Mouse (Mus musculus): Measurements from ENCODE around the gene Rabl3.

The Rabl3 gene

DNA sequence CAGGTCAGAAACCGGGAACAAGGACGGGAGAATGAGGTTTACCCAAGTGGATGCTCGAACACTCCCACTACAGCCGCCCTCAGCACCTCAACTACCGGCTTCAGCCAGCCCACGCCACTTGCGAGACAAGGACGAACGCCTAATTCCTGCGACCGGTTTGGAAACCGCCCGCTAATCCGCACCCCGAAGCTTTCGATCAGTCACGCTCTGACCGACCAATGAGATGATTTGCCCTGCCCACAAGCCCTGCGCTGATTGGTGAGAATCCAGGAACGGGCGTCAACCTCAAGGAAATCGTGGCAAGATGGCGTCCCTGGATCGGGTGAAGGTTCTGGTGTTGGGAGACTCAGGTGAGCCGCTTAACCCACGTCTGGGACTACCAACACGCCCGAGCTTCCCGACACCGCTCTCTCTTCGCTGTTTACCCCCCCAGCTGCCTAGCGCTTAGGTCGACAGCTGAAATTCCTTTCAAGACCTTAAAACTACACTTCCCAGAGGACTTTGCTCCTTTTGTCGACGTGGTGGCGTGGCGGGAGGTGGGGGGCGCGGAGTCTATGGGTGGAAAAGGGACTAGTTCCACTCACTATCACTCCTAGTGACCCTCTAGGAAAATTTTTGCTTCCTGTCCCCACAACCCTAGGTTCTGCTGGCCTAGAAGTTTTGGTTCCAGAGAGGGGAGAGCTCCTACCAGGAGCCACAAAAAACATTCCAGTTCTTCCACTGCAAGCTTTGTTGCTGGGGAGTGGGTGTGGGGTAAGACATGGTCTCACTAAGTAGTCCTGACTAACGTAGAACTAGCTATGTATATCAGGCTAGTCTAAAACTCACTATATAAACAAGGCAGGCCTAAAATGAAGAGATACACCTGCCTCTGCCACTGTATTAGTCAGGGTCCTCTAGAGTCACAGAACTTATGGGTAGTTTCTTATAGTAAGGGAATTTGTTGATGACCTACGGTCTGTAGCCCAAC, at the start of gene Rabl3, which contains the start of gene Gtf2e1:
Rabl3 (plus strand) TSS at position 275 of the 970 bp plus-strand sequence.
Gtf2e1 (minus strand) TSS at position 179 of the 970 bp plus-strand sequence.
- DNase-seq, result peak; percentile 98

GRCm38 (mm10) chr16:37495017-37495416, 44.7 kb upstream of the Rabl3 start:
- no peak for DNase-seq

DNA sequence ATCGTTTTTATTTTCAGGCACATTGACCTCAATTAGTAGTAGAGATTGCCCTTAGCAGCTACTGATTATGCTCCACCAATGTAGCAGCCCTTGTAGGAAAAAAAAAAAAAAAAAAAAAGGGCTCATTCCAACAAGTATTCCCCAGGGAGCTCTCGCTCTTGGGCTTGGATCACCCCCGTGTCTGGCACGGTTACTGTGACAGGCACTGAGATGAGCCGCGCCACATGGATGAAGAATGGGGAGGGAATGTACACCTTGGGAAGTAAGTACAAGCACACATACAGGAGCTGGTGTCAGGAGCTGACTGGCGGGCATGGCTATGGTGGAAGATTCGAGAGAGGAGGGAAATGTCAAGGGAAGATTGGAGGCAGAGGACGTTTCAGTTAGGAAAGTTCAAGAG, 41.1 kb upstream of the Rabl3 start:
- DNase-seq, result no peak

DNA sequence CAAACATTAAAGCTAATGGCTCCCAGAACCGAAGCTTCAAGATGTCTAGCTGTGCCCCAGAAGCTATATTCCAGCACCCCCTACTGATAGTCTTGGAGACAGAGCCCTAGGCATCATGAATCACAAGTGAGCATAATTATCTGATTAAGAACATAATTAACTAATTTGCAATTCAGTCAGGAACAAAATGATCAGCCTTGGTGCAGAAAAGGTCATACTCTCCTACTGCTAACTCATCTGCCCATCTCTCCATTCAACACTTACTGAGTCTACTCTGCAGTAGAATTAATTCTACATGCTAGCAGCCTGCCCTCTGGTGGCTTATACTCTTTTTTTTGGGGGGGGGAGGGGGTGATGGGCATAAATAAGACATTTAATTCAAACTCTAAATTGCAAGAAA, 35.2 kb upstream of the Rabl3 start:
- no peak for DNase-seq

DNA sequence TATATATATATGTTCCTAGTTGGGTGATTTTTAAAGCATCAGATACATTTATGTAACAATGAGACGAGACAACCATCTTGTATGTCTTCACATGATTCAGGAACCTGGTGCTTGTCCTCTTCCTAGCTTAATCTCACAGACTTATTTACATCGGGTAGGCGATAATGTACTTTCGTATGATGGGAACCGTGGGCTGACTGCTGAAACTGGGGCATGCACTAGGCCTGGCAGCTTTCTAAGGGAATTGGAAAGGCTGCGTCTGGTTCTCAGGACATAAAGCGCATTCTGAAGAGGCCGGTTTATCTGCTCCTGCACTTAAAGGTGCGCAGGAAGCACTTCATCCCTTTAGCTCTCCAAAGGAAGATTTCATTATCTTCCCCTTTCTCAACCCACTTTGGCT, 32.9 kb upstream of the Rabl3 start:
- no peak for DNase-seq

GRCm38 (mm10) chr16:37511489-37511888, 28.2 kb upstream of the Rabl3 start:
- DNase-seq, result no peak

- DNase-seq, result no peak
Measured at GRCm38 (mm10) chr16:37514644-37515043, 25.0 kb upstream of the Rabl3 start.

- no peak for DNase-seq
Measured at GRCm38 (mm10) chr16:37516376-37516993, 23.2 kb upstream of the Rabl3 start.

GRCm38 (mm10) chr16:37517596-37518211, 22.0 kb upstream of the Rabl3 start:
- DNase-seq, result no peak

- no peak for DNase-seq
Measured at GRCm38 (mm10) chr16:37518662-37519061, 21.0 kb upstream of the Rabl3 start.

DNA sequence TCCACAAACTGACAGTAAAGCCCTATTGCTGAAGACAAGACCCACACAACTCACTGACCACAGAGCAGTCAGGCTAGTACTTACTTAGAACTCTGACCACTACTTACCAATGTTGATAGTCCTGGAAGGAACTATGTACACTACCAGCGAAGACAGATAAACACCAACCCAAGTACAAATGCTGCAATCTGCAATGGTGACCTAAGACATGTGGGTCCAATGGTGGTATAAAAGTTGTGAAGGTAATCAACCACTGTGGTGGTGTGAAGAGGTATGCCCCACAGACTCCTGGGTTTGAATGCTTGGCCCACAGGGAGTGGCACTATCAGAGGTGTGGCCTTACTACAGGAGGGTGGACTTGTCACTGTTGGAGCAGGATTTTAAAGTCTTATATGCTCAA, 20.0 kb upstream of the Rabl3 start:
- DNase-seq, result no peak

- DNase-seq, result no peak
Measured at GRCm38 (mm10) chr16:37520190-37521040, 19.3 kb upstream of the Rabl3 start.

DNA sequence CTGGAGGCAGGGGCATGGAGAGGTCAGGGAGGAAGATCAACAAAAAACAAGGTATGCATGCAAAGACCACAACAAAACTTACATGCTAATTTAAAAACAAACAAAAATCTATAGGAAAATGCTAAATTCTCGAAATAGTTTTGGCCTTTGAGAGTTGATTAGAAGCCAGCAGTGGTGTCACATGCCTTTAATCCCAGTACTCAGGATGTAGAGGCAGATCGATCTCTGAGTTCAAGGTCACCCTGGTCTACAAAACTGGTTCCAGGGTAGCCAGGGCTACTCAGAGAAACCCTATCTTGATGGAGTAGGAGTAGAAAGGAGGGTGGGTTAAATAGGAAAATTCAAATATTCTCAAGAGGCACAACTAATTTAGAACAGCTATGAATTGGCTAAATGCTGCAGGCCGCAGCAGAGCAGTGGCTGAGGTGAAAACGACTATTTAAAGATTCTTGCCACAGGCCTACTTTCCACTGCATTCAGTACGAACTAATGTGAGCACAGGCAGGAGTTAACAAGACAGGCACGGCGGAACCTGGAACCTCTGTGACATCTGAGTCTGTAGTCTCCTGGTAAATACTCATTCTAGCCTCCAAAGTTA, 17.5 kb upstream of the Rabl3 start:
- DNase-seq, result no peak

GRCm38 (mm10) chr16:37525121-37525520, 14.6 kb upstream of the Rabl3 start:
- no peak for DNase-seq

DNA sequence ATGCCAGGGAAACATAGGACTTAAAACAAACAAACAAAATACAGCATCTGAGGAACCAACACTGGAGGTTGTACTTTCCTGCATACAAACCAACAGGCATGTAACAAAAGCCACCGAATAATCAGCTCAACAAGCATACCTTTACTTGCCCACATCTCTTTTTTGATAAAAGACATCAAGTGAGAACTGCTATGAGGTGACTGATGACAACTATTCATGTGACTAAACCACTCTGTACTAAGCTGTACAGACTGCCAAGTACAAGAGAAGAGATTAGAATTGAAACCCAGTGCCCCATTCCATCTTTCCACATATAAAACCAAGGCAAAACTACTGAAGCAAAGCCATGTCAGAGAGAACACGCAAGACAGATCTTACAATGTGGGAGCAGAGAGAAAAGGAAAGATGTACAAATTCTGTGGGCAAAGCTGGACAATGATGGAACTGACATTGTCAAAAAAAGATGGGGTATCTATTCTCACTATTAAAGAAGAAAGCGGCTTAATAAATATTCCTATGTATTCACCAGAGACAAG, 12.9 kb upstream of the Rabl3 start:
- DNase-seq, result no peak

DNA sequence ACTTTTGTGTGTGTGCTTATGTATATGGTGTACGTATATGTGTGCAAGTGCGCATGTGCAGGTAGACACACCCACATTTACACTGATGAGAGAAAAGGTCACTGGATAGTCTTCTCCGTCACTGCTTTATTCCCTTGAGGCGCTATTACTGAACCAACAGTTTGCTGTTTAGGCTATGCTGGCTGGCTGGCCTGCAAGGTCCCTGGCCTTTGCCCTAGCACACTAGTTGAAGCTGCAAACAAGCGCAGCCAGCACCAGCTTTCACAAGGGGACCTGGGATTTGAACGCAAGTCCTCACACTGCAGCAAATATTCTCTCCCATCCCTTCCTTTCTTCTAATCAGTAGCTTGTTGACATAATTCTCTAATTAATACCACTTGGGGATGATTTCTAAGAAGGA, 9.5 kb upstream of the Rabl3 start:
- no peak for DNase-seq

DNA sequence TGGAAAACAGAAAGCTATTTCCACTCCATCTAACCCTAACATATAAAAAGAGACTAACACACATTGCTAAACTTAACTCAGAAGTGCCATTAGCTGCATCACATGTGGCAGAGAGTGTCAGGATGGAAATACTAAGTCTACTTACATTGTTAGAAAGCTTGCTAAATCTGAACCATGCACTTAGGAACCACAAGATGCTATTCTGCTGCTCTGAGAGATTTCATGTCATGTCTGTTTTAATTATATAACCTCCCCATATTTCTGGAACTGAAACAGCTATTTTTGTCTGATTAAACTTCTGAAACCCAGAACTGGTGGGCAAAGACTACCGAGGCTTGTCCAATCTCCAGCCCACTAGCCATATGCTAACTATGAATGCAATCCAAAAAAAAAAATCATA, 7.6 kb upstream of the Rabl3 start:
- DNase-seq, result no peak

DNA sequence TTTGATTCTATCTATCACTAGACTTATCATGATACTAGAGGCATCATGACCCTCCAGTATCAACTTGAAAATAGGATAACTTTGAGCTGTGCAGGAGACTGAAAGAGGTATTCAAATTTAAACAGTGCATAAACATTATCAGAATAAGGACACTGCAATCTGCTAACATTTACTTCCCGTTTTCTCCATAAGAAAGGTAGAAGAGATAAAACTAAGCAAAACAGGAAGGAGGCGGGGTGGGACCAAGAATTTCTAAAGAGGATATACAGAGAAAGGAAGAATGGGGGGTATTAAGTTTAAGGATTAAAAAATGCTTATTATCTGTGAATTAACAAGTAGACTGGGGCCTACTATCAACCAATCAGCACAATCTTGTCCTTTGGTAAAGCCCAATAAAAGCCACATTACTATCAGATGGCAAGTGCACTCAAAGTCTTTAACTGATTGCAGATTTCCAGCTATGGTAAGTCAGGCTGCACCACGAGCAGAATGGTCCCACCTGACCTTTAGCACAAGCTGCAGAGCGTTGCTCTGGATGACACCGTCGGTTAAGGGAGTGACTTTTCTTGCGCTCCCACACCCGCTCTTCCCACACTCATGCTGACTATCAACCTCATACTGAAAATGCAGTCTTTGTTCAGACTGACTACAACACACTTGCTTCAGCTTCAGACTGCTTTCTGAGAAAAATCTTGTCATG, 6.2 kb upstream of the Rabl3 start:
- DNase-seq, result no peak

GRCm38 (mm10) chr16:37539240-37539610, 460 bp upstream of the Rabl3 start:
- DNase-seq, result no peak

DNA sequence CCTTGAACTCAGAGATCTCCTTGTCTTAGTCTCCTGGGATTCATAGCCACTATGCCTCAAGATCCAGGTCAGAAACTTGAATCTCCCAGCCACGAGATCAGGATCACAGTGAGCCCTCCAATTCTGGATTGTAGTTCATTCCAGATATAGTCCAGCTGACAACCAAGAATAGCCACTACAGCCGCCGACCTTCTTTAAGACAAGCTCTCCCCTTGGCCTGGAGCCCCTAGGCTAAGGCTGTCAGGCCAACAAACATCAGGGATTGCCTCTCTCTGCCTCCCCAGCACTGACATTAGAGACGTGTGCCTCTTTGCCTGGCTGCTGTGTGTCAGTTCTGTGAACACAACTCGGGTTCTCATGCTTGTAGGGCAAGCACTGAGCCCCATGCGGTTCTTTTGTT, 1.1 kb downstream of the Rabl3 start:
- DNase-seq, result no peak

DNA sequence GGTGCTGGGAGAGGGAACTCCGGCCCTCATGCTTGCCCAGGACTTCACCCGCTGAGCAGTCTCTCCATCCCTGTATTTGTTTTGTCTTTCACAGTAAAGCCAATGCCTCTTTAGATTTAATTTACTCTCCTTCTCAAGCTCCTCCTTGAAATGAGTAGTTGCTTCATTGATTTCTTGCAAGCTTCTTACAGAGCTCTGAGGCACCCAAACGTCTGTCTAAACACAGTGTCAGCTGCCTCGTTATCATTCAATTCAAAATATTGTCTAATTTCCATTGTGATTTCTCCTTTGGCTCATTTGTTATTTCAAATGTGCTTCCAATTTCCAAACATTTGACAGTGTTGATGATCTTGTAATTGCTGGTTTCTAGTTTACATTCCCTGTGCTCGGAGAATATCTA, 6.6 kb downstream of the Rabl3 start:
- no peak for DNase-seq
